Mouse (Mus musculus): ENCODE measurements around the gene Fbxo3. TPM values are rescaled to one million over a fixed set of nuclear protein-coding genes. Genes with fewer than 3 reads are reported as not detected.
A peak's percentile ranks its signal among the peaks of the same experiment; 100 is the strongest.
"Not testable (repeated sequence)": the region's sequence is repeated elsewhere in the genome, so short reads cannot be mapped to it uniquely, and the experiment has no call there.

Fbxo3 gene
- polyA plus RNA-seq, 1 experiment from 2014 or later = 38.4 TPM

GRCm38 (mm10) chr2:104007793-104008519 lies 19.6 kb upstream of the Fbxo3 start:
- H3K9me3 ChIP-seq (ENCODE audit: control insufficient read depth, low read length) = no peaks in the 10 kb centered on the region
- no peak overlapping the region for H3K4me3 ChIP-seq (ENCODE audit: low read depth, low read length)
- H3K9ac ChIP-seq (ENCODE audit: low read length) = no peak overlapping the region
- no peaks in the 10 kb centered on the region for H3K4me1 ChIP-seq (replicated peaks; ENCODE audit: control insufficient read depth, insufficient read depth)
- no peak for TF ChIP-seq EP300 (optimal IDR thresholded peaks at IDR 0.05)
- no peak for TF ChIP-seq CTCF (IDR thresholded peaks at IDR 0.05; ENCODE audit: low read depth)
- H3K27me3 ChIP-seq (ENCODE audit: control insufficient read depth, insufficient read depth, low read length) = no peaks in the 10 kb centered on the region
- WGBS = 73% methylated on average over 7 of the region's 7 CpGs
- no peak for DNase-seq (ENCODE audit: low spot score)
- ATAC-seq (ENCODE audit: low FRiP score, low TSS enrichment) = no peak
- H3K36me3 ChIP-seq (ENCODE audit: control insufficient read depth, insufficient read depth, low read length) = no peaks in the 10 kb centered on the region
- no peak overlapping the region for H3K4me2 ChIP-seq (replicated peaks; ENCODE audit: low read depth)
- H3K27ac ChIP-seq (replicated peaks) = no peak overlapping the region

- not testable (repeated sequence) for H3K27me3 ChIP-seq (ENCODE audit: control insufficient read depth, insufficient read depth, low read length); H3K9ac ChIP-seq (ENCODE audit: low read length); H3K27ac ChIP-seq (replicated peaks); DNase-seq (ENCODE audit: low spot score); ATAC-seq (ENCODE audit: low FRiP score, low TSS enrichment); H3K9me3 ChIP-seq (ENCODE audit: control insufficient read depth, low read length); H3K4me3 ChIP-seq (ENCODE audit: low read depth, low read length); H3K36me3 ChIP-seq (ENCODE audit: control insufficient read depth, insufficient read depth, low read length); H3K4me2 ChIP-seq (replicated peaks; ENCODE audit: low read depth); H3K4me1 ChIP-seq (replicated peaks; ENCODE audit: control insufficient read depth, insufficient read depth)
- 84% methylated on average over 3 of the region's 3 CpGs for WGBS
Observed at GRCm38 (mm10) chr2:104008853-104009252, 18.7 kb upstream of the Fbxo3 start.

- Histone ChIP-seq H3K36me3 (ENCODE audit: control insufficient read depth, insufficient read depth, low read length) (no peaks in the 10 kb centered on the region), H3K9me3 (ENCODE audit: control insufficient read depth, low read length) (no peaks in the 10 kb centered on the region), H3K9ac (ENCODE audit: low read length) (no peak overlapping the region), H3K27ac (replicated peaks) (no peak overlapping the region), H3K4me1 (replicated peaks; ENCODE audit: control insufficient read depth, insufficient read depth) (no peaks in the 10 kb centered on the region), H3K4me2 (replicated peaks; ENCODE audit: low read depth) (no peak overlapping the region), H3K4me3 (ENCODE audit: low read depth, low read length) (no peak overlapping the region), H3K27me3 (ENCODE audit: control insufficient read depth, insufficient read depth, low read length) (no peaks in the 10 kb centered on the region)
- WGBS = 70% methylated on average over 7 of the region's 7 CpGs
- DNase-seq (ENCODE audit: low spot score) (no peak), ATAC-seq (ENCODE audit: low FRiP score, low TSS enrichment) (no peak)
- TF ChIP-seq CTCF (IDR thresholded peaks at IDR 0.05; ENCODE audit: low read depth) = no peak
- no peak for TF ChIP-seq EP300 (optimal IDR thresholded peaks at IDR 0.05)
Observed at GRCm38 (mm10) chr2:104023096-104023495, 4.4 kb upstream of the Fbxo3 start.

- H3K4me2 ChIP-seq (replicated peaks; ENCODE audit: low read depth) = no peak overlapping the region
- H3K27me3 ChIP-seq (ENCODE audit: control insufficient read depth, insufficient read depth, low read length) = no peaks in the 10 kb centered on the region
- ATAC-seq (ENCODE audit: low FRiP score, low TSS enrichment) = no peak
- 87% methylated on average over 4 of the region's 4 CpGs for WGBS
- H3K4me1 ChIP-seq (replicated peaks; ENCODE audit: control insufficient read depth, insufficient read depth) = no peaks in the 10 kb centered on the region
- no peaks in the 10 kb centered on the region for H3K36me3 ChIP-seq (ENCODE audit: control insufficient read depth, insufficient read depth, low read length)
- no peak for DNase-seq (ENCODE audit: low spot score)
- H3K9me3 ChIP-seq (ENCODE audit: control insufficient read depth, low read length) = no peaks in the 10 kb centered on the region
- H3K4me3 ChIP-seq (ENCODE audit: low read depth, low read length) = no peak overlapping the region
- H3K9ac ChIP-seq (ENCODE audit: low read length) = no peak overlapping the region
- H3K27ac ChIP-seq (replicated peaks) = no peak overlapping the region
- no peak for TF ChIP-seq CTCF (IDR thresholded peaks at IDR 0.05; ENCODE audit: low read depth)
- no peak for TF ChIP-seq EP300 (optimal IDR thresholded peaks at IDR 0.05)
Observed at GRCm38 (mm10) chr2:104024656-104025055, 2.9 kb upstream of the Fbxo3 start.

- Histone ChIP-seq H3K27ac (replicated peaks) (peak within 1 kb of the TSS; percentile 77), H3K4me2 (replicated peaks; ENCODE audit: low read depth) (peak within 1 kb of the TSS; percentile 87), H3K27me3 (ENCODE audit: control insufficient read depth, insufficient read depth, low read length) (no peaks in the 10 kb centered on the region), H3K4me1 (replicated peaks; ENCODE audit: control insufficient read depth, insufficient read depth) (no peaks in the 10 kb centered on the region), H3K4me3 (ENCODE audit: low read depth, low read length) (peak within 1 kb of the TSS; percentile 97), H3K9me3 (ENCODE audit: control insufficient read depth, low read length) (no peaks in the 10 kb centered on the region), H3K9ac (ENCODE audit: low read length) (peak within 1 kb of the TSS; percentile 97), H3K36me3 (ENCODE audit: control insufficient read depth, insufficient read depth, low read length) (no peaks in the 10 kb centered on the region; the same call in 1 of the 2 replicates)
- TF ChIP-seq CTCF (IDR thresholded peaks at IDR 0.05; ENCODE audit: low read depth) = no peak
- DNase-seq (ENCODE audit: low spot score) = peak; percentile 42
- under 1% methylated on average over 32 of the region's 32 CpGs for WGBS
- peak; percentile 65 for ATAC-seq (ENCODE audit: low FRiP score, low TSS enrichment)
Observed at GRCm38 (mm10) chr2:104028139-104028723, 710 bp downstream of the Fbxo3 start, which contains the start of gene 4931422A03Rik. Gene 4931422A03Rik, minus strand, starts transcription at chr2:104028361.

GRCm38 (mm10) chr2:104029074-104029473 lies 1.6 kb downstream of the Fbxo3 start:
- H3K27me3 ChIP-seq (ENCODE audit: control insufficient read depth, insufficient read depth, low read length) = no peaks in the 10 kb centered on the region

More at GRCm38 (mm10) chr2:104029074-104029473, 1.6 kb downstream of the Fbxo3 start:
- no peak overlapping the region for H3K9ac ChIP-seq (ENCODE audit: low read length)
- 40% methylated on average over 2 of the region's 2 CpGs for WGBS
- ATAC-seq (ENCODE audit: low FRiP score, low TSS enrichment) (no peak), DNase-seq (ENCODE audit: low spot score) (no peak)
- no peaks in the 10 kb centered on the region for H3K9me3 ChIP-seq (ENCODE audit: control insufficient read depth, low read length)
- peak overlapping the region; percentile 97 for H3K4me3 ChIP-seq (ENCODE audit: low read depth, low read length)
- no peaks in the 10 kb centered on the region; the same call in 1 of the 2 replicates for H3K36me3 ChIP-seq (ENCODE audit: control insufficient read depth, insufficient read depth, low read length)
- no peak for TF ChIP-seq EP300 (optimal IDR thresholded peaks at IDR 0.05)
- TF ChIP-seq CTCF (IDR thresholded peaks at IDR 0.05; ENCODE audit: low read depth) = no peak
- H3K4me2 ChIP-seq (replicated peaks; ENCODE audit: low read depth) = peak overlapping the region; percentile 87
- H3K4me1 ChIP-seq (replicated peaks; ENCODE audit: control insufficient read depth, insufficient read depth) = no peaks in the 10 kb centered on the region
- H3K27ac ChIP-seq (replicated peaks) = no peak overlapping the region
